Mouse (Mus musculus) MN1 (cell line): ENCODE results near the gene Fam124b.

Experiments used
- DNase-seq: peaks from one replicate; pipeline ENCODE4 v3.0.0-alpha.2; 2016; ENCODE audit warnings: low spot score

Fam124b gene

DNA sequence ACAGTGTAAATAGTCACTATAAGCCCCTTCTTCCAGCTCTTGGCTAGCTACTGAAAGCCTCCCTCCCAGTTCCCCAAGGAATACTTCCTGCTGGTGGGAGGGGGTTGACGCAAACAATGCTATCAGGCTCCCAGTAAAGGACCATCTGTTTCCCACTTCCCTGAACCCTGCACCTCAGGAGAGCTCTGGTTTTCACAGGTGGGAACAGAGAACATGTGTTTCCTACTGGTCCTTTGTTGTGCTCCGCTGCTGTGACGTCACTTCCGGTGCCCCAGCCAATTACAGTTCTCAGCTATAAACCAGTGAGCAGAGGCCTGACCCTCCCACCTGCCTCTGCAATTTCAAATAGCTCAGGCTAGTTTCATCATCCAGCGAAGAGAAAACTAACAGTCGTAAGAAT lies at the start of gene Fam124b:
Fam124b (minus strand) TSS at position 206 of the 400 bp plus-strand sequence.
- DNase-seq = peak; percentile 77

DNA sequence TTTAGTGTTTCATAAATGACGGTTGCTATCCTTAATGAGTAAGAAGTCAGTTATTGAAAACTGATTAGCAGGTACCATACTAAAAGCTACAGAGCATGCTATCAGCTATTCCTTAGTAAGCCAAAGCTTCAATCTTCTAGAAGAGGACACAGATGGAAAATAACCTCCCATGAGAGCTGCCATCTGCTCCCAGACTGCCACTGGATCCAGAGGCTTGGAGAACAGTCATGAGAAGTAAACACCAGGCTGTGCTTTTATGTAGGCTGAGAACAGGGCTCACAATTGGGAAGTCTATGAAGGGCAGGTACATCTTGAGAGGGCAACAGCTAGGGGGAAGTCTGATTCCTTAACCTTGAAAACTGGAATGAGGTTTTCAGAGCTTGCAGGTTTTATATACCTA lies 42.2 kb upstream of the Fam124b start:
- no peak for DNase-seq

DNA sequence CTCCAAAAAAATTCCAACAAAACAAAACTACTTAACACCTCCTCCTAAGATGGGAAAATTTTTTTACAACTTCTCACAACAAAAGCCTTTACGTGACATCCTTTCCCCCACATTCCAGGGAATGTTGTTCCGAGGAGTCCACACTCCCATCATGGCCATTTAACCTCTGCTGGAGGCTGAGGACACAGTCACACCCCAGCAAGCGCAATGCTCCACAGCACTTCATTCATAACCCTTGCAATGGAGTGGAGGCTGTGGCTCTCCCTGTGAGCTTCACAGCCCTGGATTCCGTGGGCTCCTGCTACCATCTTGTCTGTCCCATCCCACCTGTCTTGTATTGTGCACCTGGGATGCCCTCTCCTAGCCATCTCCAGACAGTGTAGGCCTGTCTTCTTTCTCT lies 40.4 kb upstream of the Fam124b start:
- no peak for DNase-seq

DNA sequence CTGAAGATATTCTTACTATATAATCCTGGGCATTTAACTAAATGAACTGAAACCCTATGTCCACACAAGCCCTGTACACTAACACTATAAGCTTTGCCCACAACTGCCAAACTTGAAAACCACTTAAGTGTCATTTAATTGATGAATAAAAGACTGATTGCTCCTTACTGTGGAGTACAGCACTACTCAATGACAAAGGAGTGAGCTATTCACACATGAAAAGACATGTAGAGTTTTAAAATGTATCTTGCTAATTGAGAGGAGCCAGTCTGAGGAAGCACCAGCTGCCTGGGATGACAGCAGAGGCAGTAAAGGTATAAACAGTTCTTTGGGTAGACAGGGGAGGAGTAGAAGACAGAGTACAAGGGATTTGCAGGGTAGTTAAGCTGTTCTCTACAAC lies 35.0 kb upstream of the Fam124b start:
- DNase-seq = no peak

DNA sequence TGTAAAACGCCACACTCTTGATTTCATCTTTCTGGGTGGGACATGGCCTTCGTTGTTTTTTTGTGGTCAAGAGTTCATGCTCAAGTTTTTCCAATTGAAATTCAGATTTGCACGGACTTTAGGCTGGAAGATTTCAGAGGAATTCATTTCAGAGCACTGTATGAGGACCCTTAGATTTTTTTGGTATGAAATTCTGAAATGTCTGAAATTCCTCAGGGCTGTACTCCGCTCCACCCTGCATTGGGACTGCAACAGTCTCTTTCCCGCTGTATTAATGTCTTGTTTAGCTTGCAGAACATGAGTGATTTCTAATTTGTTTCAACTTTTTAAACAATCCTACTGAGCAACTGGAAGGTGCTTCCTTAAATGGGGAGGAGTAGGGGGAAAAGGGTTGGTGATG lies 32.0 kb upstream of the Fam124b start:
- DNase-seq = no peak

DNA sequence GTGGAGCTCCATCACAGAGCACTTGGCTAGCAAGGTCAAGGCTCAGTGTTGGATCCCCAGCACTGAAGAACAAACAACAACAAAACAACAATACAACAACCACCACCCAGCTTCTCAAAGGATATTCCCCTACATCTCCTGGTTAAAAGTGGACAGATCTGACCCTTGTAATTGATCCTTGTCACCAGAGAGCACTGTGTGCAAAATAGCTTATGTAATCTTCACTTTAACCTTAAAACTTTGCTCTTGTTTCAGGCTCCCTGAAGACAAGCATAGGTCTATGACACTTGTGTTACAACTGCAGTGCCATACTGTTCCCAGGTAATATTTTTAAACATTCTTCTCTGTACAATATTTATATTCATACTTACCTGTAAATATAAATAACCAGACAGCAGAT lies 28.9 kb upstream of the Fam124b start:
- DNase-seq = no peak

DNA sequence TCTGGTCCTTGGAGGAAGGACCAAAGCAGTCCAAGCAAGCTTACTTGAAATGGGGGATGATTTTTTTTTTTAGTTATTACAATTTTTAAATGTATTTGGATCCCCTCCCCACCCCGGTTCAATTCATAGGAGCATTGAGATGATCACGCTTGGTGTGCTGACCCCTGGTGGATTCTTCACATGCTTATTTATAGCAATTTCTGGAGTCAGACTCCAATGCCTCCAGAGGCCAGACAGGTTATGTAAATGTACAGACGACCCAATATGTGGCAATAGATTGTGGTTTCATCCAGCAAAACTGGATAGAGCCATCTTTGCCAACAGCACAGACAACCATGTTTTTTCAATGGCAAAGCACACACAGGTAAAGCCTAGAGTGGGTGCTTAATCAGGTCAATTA lies 25.9 kb upstream of the Fam124b start:
- no peak for DNase-seq

DNA sequence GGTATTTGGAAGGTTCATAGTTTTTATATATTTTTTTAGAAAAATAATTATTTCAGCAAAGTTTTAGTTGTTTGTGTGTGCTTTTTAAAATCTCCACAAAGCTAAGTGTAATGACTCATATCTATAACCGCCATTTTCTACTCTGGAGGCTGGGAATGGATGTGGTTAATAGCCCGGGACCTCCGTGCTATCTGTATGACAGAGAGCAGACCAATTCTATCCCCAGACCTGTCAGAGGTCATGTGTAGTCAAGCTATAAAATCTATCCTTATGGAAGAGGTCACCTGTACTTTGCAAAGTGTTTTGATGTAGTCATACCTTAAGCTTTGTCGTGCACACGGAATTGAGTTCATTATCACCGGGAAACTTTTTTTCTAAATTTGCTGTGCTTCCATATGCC lies 23.3 kb upstream of the Fam124b start:
- DNase-seq = no peak

DNA sequence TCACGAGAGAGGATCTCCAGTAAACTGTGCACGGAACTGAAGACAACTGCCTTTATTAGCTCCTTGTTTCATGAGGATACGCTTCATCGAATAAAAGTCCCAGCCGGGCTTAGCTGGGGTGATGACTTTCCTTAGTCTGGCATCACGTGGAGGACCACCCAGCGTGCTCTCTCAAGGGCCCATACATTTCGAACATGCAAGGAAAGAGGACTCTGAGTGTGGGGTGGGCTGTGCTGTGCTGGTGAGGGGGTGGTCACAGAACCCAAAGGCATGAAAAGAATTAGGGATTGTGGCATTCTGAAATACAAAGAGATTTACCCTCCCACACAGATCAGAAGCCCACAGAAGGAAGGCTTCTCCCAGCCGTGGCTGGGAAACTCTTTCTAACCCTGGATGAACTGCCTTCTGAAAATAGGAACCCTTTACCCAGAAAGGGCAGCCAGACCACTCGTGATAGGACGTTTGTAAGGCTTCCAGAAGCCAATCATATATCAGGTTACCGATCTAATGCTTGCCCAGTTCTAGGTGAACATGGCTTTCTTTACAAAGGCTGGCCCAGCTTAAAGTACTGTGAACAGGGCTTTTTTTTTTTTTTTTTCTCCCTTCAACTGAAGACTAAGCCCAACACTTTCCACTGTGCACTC lies 21.9 kb upstream of the Fam124b start:
- DNase-seq = no peak

DNA sequence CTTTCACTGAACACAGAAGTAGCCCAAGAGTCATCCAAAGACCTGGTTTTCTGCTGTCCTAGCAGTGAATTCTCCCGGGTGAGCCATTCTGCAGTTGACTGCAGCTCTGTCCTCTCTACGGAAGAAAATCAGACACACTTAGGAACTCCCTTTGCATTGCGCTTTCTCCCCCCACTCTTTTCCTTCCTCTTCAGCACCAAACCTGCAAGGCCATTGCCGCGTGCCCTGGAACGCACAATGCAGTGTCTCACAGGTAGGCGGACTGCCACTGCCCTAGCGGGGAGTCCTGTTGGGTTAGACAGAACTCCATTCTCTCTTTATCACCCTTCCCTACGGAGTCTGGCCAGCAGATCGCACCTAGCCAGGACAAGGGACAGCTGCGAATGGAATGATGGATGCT lies 21.2 kb upstream of the Fam124b start:
- no peak for DNase-seq

DNA sequence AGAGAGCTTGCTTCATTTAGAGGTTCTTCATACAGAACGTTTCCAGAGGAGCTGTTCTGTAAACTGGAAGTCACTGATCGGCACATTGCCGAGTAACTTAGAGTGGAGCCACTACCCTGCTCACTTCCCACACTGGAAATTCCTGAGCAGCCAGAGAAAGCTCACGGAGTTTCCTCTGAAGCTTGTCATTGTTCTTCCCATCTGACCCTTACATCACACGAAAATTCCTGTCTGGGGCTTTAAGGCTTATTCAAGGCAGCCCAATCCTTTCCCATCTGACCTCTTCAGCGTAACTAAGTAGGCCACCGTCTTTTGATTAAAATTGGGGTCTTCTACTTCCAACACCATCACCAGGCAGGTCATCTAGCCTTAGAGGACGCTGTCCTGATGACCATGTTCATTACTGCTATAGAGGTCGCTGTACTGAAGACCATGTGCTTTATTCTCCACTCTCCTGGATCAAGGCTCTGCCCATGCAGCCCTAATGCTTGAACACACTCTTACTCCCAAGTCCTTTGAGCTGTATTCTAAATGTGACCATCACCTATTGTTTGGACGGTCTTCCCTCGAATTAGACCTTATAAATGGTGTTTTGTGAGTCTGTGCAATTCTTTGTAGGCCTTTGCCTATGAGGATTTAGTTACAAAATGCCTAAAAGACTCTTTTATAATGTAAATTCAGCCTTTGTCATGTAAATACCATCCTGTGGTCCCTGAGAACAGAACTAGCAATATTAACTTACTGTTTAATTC lies 18.9 kb upstream of the Fam124b start:
- no peak for DNase-seq

DNA sequence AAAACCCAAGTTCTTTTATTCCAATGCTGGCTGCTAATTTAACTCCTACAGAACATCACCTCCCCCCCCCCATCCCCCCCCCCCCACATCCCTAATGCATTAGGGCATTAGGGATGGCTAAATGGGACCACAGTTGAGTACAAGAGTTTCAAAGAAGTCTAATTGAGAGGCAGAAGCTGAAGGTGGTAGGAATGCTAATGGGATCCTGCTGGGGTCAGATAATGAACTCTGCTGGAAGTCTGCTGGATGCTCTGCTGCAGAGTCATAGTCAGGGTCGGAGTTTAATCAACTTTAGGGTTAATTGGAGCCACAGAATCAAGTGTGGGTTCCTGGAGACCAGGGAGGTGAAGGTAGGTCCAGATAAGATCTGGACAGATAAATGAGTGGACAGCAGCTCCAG lies 17.9 kb upstream of the Fam124b start:
- DNase-seq = no peak

DNA sequence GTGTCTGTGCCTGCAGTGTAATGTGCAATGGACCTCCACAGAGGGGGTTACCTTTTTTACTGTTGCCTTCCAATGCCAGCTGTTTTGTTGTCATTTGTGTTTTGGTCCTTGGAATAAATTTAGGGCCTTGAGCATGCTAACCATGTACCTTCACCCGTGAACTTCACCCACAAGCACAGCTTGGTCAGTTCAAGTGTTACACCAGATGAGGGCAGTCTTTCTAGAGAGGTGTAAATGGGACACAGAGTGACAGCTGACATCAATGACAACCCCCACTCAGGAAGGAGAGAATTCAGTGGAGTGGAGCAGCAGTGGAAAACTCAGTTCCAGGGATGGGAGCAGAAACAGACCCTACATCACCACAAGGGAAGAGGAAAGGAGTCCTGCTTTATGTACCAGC lies 12.3 kb upstream of the Fam124b start:
- DNase-seq = no peak

DNA sequence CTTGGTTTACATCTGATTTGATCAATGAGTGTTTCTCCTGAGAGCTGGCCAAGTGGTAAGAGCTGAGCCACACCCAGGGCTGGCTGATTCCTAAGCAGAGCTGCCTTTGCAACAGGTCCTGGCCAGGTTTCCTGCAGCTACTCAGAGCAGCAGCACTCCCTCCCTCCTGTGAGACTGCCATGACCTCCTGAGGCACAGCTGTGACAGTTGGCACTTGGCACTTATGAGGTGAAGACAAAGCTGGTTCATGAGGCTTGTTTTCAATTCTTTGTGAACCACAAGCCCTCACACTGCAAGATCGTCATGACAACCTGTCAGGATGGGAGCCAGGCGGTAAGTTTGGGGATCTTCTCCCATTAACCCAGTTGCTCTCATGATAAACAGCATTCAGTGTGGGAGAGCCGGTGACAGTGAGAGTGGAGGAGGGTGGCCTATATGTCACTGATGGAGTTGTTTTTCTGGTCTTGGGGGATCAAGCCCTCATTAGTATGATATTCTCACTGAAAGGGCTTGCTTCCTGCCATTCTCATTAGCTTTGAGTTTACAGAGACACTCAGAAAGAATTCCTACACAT lies 6.7 kb upstream of the Fam124b start:
- DNase-seq = no peak

DNA sequence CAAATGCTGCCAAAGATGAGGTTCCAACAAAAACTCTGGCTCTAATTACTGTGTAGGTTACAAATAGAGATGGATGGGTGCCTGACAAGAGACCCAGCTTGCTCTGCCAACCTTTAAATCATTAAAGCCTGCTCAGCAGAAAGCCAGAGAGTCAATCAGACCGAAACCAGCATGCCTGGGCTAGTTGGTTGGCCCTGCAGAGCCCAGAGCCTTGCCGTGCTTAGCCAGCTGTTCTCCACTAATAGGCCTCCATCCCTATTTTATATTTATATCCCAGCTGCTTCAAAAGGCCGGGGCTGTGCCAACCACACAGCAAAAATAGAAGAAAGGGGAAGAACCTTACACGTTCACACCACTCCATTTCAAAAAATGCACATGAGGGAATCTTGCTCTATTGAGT lies 2.9 kb upstream of the Fam124b start:
- no peak for DNase-seq

DNA sequence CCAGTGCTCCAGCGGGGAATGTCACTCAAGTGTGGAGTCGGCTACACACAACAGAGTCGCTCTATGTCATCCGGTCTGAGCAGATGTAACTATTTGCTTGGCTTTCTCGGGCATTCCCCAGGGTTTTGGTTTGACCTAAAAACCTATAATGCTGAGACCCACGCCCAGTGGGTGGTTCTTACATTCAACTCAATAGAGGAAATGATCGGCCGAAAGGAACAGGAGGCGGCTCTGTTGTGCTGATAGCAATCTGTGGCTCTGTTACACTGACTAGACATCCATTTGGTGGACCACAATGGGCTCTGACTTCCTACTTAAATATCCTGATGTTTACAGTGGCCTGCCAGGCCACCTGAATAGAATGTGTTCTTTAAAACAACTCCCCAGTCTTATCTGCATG lies 4.4 kb downstream of the Fam124b start:
- peak; percentile 40 for DNase-seq

DNA sequence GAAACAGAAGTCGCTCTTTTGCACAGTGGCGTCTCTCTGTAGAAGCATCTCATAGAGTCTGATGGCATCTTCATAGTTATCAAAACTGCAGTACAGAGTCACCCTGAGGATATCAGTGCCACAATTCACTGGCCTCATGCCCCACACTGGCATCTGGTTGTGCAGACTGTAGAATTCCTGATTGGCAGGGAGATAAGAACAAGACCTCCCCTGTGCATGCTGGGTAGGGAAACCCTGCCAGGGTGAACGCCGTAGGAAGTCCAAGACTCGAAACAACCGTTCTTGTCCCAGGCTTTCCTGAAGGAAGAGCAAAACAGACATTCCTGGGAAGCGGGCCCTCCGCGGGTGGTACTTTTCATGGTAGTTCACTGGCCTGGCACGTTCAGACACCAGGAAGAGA lies 5.1 kb downstream of the Fam124b start:
- DNase-seq = peak; percentile 22

DNA sequence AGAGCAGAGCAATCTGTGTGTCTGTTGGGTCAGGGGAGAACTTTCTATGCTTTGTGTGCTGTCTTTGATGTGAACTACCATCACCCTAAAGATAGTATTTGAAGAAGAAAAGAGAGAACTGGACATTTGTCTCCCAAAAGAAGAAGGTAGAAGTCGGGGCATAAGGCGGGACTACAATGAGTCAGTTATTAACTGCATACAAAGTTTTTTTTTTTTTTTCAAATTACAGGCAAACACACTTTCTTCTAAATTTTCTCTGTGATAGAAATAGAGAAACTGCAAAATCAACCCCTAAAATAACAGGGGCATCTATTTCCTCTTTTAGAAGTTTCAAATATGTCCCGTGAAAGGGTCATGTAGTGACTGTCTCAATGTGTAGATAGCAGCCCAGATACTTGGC lies 16.0 kb downstream of the Fam124b start:
- no peak for DNase-seq

DNA sequence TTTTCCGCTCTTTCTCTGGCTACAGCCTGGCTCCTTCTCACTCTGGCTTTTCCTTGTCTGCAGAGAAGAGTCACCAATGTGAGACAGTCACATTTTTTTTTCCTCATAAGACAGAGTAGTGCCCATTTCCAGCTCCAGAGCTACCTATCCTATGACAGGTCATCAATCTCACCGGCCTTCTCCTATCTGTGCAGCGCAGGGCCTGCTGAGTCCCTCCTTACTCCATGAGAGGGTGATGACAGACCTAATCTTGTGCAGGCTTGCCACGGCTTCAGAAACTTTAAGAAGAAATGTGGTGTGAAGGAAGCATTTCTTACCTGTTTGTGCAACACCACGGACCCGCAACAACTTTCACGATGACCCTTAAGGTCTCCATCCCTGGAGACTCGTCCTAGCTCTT lies 25.4 kb downstream of the Fam124b start:
- DNase-seq = no peak

DNA sequence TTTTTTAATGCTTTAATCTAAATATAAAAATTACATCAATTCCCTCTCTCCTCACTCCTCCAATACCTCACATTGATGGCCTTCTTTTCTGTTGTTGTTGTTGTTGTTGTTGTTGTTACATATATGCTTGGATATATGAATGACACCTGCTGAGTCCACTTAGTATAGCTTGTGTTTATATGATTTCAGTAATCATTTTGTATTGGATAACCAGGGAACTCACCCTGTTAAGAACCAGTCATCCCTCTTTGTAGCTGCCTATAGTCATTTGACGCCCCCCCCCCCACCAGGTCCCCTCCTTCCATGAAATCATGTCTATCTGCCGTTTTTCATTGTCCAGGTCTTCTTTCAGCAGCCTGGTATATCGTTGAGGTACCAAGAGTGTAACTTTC lies 36.9 kb downstream of the Fam124b start:
- DNase-seq = no peak

DNA sequence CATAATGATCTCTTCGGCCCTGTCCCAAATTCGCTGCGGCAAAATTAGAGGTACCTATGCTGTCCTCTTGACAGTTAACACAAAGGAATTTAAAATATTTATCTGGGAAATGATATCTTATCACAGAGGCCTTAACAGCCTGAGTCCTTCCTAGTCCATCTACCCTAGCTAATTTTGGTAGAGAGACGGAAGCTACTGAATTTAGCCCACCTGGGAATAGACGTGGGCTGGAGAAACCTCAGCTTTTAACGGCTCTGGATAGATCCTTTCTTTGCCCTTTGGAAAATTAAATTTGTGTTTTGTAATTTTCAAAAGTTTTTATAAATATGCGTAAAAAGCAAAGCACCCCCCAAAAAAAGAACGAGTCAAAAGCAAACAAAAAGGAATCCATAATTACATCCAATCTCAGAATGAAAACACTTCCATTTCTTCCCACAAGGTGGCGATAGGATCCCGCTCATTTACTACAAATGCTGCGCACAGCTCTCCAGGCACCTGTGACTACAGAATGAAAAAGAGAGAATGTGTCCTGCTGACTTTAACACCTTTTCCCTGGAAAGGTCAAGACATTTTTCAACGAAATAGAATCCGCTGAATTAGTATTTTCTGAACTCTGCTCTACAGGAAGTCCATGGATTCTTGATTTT lies 37.4 kb downstream of the Fam124b start:
- DNase-seq = peak; percentile 58

DNA sequence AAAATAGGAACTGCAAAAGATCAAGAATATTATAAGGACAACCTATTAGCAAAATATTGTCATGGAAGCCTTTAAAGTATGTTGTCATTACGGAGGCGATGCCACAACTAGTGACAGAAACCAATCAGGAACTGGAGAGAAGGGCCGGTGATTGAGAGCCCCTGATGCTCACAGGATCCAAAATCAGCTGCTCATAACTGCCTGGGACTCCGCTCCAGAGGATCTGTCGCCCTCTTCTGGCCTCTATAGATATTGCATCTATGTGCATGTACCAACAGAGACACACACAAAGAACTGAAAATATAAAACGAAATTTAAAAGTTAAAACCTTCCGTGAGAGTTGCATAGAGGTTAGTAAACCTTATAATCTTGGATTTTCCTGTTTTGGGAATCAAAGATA lies 38.1 kb downstream of the Fam124b start:
- no peak for DNase-seq
